Mouse (Mus musculus): ENCODE data around the gene Ugt1a6b.

DNA sequence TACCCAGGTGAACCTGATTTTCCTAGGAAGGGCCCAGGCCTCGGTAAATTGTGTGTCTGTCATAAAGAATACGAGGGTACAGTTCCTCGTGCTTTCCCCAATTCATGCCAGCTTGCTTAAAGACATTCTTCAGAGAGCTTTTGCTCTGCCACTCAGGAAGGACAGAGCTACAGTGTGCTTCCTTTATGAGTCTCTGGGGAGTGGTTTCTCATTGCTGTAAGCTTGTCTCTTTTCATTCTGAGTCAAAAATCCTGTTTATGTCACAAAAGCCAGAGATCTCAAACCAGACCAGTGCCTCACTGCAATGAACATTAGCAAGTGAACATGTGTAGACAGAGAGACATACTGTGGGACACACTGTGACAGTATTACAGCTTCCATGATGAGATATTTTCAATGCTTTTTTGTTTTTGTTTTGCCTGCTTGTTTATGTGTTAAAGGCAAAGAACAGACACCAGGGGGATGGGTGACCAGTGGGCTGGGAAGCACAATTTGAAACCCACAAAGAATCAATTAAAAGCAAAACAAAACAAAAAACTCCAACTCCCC, 30.9 kb downstream of the Ugt1a6b start:
- TF ChIP-seq HCFC1 (IDR thresholded peaks at IDR 0.05; ENCODE audit: borderline replicate concordance, insufficient read depth, low read length) (no peak), ZNF384 (IDR thresholded peaks at IDR 0.05; ENCODE audit: low read depth, low read length) (no peak), ZC3H11A (IDR thresholded peaks at IDR 0.05; ENCODE audit: borderline replicate concordance, low read depth, low read length) (no peak), CHD2 (IDR thresholded peaks at IDR 0.05; ENCODE audit: low read depth, low read length) (no peak)
